Mouse (Mus musculus) myocyte (in vitro differentiated cells): ENCODE measurements around the gene Iglon5. TPM values are rescaled to one million over a fixed set of nuclear protein-coding genes. Genes with fewer than 3 reads are reported as not detected.

Experiments used
- H3K27me3 ChIP-seq: one replicate; pipeline ENCODE4 v1.6.1; 2011; ENCODE audit not compliant: control insufficient read depth, insufficient read depth, insufficient read length
- H3K36me3 ChIP-seq: one replicate; pipeline ENCODE4 v1.6.1; 2011; ENCODE audit not compliant: control insufficient read depth, insufficient read depth
- H3K4me2 ChIP-seq: one replicate; pipeline ENCODE4 v1.6.1; 2011; ENCODE audit warnings: low read depth, control low read depth
- H3K4me3 ChIP-seq: one replicate; pipeline ENCODE4 v1.5.1; 2011; ENCODE audit warnings: mild to moderate bottlenecking, control low read depth, moderate library complexity
- H3K79me2 ChIP-seq: one replicate; pipeline ENCODE4 v1.6.1; 2011; ENCODE audit not compliant: control insufficient read depth, insufficient read depth
- H3ac ChIP-seq: one replicate; pipeline ENCODE4 v1.6.1; 2011; ENCODE audit not compliant: control insufficient read depth, insufficient read length
- CEBPB ChIP-seq: IDR thresholded peaks from 2 replicates; pipeline ENCODE4 v1.6.1; 2011; ENCODE audit warnings: mild to moderate bottlenecking, moderate library complexity; ENCODE audit not compliant: poor library complexity, insufficient read depth, severe bottlenecking
- E2F4 ChIP-seq: IDR thresholded peaks from one replicate; pipeline ENCODE4 v1.6.1; 2011; ENCODE audit warnings: mild to moderate bottlenecking, control low read depth, moderate library complexity; ENCODE audit not compliant: insufficient read depth
- MAX ChIP-seq: IDR thresholded peaks from one replicate; pipeline ENCODE4 v1.6.1; 2011; ENCODE audit warnings: low read depth, mild to moderate bottlenecking, control low read depth
- MYOD1 ChIP-seq, 3 experiments: IDR thresholded peaks; one replicate each; pipeline ENCODE4 v1.6.1; 2011; ENCODE audit warnings: control low read depth in 2 of 3, low read depth in 2 of 3, mild to moderate bottlenecking in 2 of 3, moderate library complexity in 1 of 3; ENCODE audit not compliant: insufficient read length in 2 of 3, control insufficient read depth in 1 of 3
- MYOG ChIP-seq, 3 experiments: IDR thresholded peaks; one replicate each; pipeline ENCODE4 v1.6.1; 2011; ENCODE audit warnings: control low read depth in 2 of 3, low read depth in 2 of 3, mild to moderate bottlenecking in 2 of 3; ENCODE audit not compliant: insufficient read length in 2 of 3, control insufficient read depth in 1 of 3, insufficient read depth in 1 of 3
- POLR2A ChIP-seq: IDR thresholded peaks from one replicate; pipeline ENCODE4 v1.6.1; 2011; ENCODE audit warnings: low read depth, mild to moderate bottlenecking, control low read depth, moderate library complexity; ENCODE audit not compliant: insufficient read length
- POLR2AphosphoS2 ChIP-seq: IDR thresholded peaks from one replicate; pipeline ENCODE4 v1.6.1; 2011; ENCODE audit warnings: low read depth, control low read depth; ENCODE audit not compliant: insufficient read length
- REST ChIP-seq: IDR thresholded peaks from one replicate; pipeline ENCODE4 v1.6.1; 2011; ENCODE audit warnings: mild to moderate bottlenecking, control low read depth, moderate library complexity; ENCODE audit not compliant: insufficient read depth, insufficient read length
- SRF ChIP-seq: IDR thresholded peaks from one replicate; pipeline ENCODE4 v1.6.1; 2011; ENCODE audit warnings: low read depth; ENCODE audit not compliant: control insufficient read depth, insufficient read length
- TCF12 ChIP-seq: IDR thresholded peaks from one replicate; pipeline ENCODE4 v1.6.1; 2011; ENCODE audit warnings: mild to moderate bottlenecking, control low read depth; ENCODE audit not compliant: poor library complexity, insufficient read depth, severe bottlenecking
- TCF3 ChIP-seq: IDR thresholded peaks from one replicate; pipeline ENCODE4 v1.6.1; 2011; ENCODE audit warnings: low read depth, control low read depth; ENCODE audit not compliant: insufficient read length
- USF1 ChIP-seq: IDR thresholded peaks from one replicate; pipeline ENCODE4 v1.6.1; 2011; ENCODE audit warnings: low read depth, mild to moderate bottlenecking, control low read depth, moderate library complexity
- polyA plus RNA-seq: library from polyadenylated mRNA; unstranded; fragments of >200 nt; fragmentation: generic; extraction: Trizol; gene quantifications from one replicate; pipeline ENCODE4 v1.2.1, GENCODE M21; 2012; ENCODE audit warnings: missing spikeins

Gene Iglon5
- polyA plus RNA-seq: 4.9 TPM

DNA sequence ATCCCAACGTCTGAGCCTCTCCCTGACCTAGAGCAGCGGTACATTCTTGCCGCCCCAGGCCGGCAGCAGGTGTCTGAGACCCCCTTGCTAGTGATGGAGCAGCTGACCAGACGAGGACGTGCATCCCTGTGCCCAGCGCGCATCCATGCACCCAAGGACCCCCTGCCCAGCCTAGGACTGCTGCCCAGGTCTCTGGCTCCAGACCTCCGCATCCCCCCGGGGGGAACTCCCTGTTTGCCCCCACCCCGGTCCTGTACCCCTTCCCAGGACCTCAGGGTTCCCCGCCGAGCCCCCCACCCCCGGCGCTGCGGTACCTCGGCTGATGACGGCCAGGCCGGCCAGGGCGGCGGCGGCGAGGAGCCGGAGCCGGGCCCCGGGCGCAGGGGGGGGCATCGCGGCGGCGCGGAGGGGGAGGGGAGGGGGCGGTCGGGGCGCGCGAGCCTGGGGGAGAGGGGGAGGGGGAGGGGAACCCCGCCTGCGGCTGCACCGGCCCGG lies at the start of gene Iglon5:
Gene Iglon5, minus strand, starts transcription at position 445 of the 495 bp plus-strand sequence.
- peaks cover 8% of the 10 kb centered on the region for H3K27me3 ChIP-seq
- TF ChIP-seq POLR2A (no peak), TCF12 (no peak), MYOD1 (IDR thresholded peaks at IDR 0.05; ENCODE audit: control insufficient read depth in 1 of 3, insufficient read length in 2 of 3, low read depth in 2 of 3) (no peak), USF1 (no peak), REST (no peak), MYOG (IDR thresholded peaks at IDR 0.05; ENCODE audit: control insufficient read depth in 1 of 3, insufficient read depth in 1 of 3, insufficient read length in 2 of 3, low read depth in 2 of 3) (no peak), E2F4 (no peak), SRF (no peak)
- H3ac ChIP-seq: no peak within 1 kb of the TSS
- H3K4me2 ChIP-seq: peak within 1 kb of the TSS; percentile 61
- H3K79me2 ChIP-seq: no peaks in the 10 kb centered on the region
- H3K36me3 ChIP-seq: no peaks in the 10 kb centered on the region
- no peak within 1 kb of the TSS for H3K4me3 ChIP-seq

- Histone ChIP-seq H3ac (no peak overlapping the region), H3K27me3 (no peaks in the 10 kb centered on the region), H3K36me3 (no peaks in the 10 kb centered on the region), H3K79me2 (no peaks in the 10 kb centered on the region), H3K4me2 (no peak overlapping the region), H3K4me3 (no peak overlapping the region)
- TF ChIP-seq E2F4 (no peak), TCF3 (no peak), POLR2A (no peak), USF1 (no peak), TCF12 (no peak), POLR2AphosphoS2 (no peak), MYOG (IDR thresholded peaks at IDR 0.05; ENCODE audit: control insufficient read depth in 1 of 3, insufficient read depth in 1 of 3, insufficient read length in 2 of 3, low read depth in 2 of 3) (no peak), REST (no peak), MYOD1 (IDR thresholded peaks at IDR 0.05; ENCODE audit: control insufficient read depth in 1 of 3, insufficient read length in 2 of 3, low read depth in 2 of 3) (no peak), CEBPB (no peak), SRF (no peak), MAX (no peak)
These were observed 48.6 kb upstream of the Iglon5 start for GRCm38 (mm10) chr7:43538524-43538923.

DNA sequence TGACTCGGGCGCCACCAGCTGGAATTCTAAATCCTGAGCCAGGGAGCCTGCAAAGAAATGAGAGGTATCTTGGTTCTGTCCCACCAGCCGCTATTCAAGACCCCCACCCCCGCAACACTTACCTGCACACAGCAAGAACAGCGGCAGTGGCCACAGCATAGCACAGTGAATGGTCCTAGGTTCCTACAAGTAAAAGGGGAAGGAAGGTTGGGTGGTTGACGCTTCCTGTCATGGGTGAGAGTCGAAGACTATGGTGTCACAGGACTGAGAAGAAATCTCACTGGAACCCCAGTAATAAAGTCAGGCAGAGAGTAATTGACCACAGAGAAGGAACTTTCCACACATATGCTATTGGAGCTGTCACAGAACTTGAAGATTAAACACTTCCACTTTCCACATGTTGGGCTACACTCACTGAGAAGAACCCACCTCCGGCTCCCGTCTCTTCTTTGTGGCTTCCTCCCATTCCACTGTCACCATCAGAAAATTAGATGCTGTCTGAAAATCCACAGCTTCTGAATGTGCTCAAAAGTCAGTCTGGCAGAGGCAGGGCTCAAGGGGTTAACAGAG lies 43.1 kb upstream of the Iglon5 start:
- H3K27me3 ChIP-seq: no peaks in the 10 kb centered on the region
- no peaks in the 10 kb centered on the region for H3K79me2 ChIP-seq
- no peak overlapping the region for H3ac ChIP-seq
- TF ChIP-seq USF1: no peak
- no peak for TF ChIP-seq E2F4
- no peak for TF ChIP-seq MAX
- no peak for TF ChIP-seq POLR2AphosphoS2
- no peak for TF ChIP-seq REST
- TF ChIP-seq TCF12: no peak
- no peak for TF ChIP-seq TCF3
- no peak for TF ChIP-seq MYOD1 (IDR thresholded peaks at IDR 0.05; ENCODE audit: control insufficient read depth in 1 of 3, insufficient read length in 2 of 3, low read depth in 2 of 3)
- TF ChIP-seq POLR2A: no peak
- no peak for TF ChIP-seq CEBPB
- no peak for TF ChIP-seq SRF
- TF ChIP-seq MYOG (IDR thresholded peaks at IDR 0.05; ENCODE audit: control insufficient read depth in 1 of 3, insufficient read depth in 1 of 3, insufficient read length in 2 of 3, low read depth in 2 of 3): no peak
- no peak overlapping the region for H3K4me2 ChIP-seq
- no peak overlapping the region for H3K4me3 ChIP-seq
- no peaks in the 10 kb centered on the region for H3K36me3 ChIP-seq

- no peaks in the 10 kb centered on the region for H3K27me3 ChIP-seq
- H3K79me2 ChIP-seq: no peaks in the 10 kb centered on the region
- H3K36me3 ChIP-seq: no peaks in the 10 kb centered on the region
- TF ChIP-seq SRF (no peak), CEBPB (no peak), USF1 (no peak), POLR2AphosphoS2 (no peak)
- H3ac ChIP-seq: no peak overlapping the region
- H3K4me2 ChIP-seq: peak overlapping the region; percentile 43
- no peak overlapping the region for H3K4me3 ChIP-seq
These were observed 40.4 kb upstream of the Iglon5 start for GRCm38 (mm10) chr7:43530216-43530785.

- Histone ChIP-seq H3K79me2 (no peaks in the 10 kb centered on the region), H3K4me2 (no peak overlapping the region), H3K36me3 (no peaks in the 10 kb centered on the region), H3ac (no peak overlapping the region), H3K27me3 (no peaks in the 10 kb centered on the region), H3K4me3 (no peak overlapping the region)
- TF ChIP-seq TCF3 (no peak), MAX (no peak), POLR2AphosphoS2 (no peak), TCF12 (no peak), CEBPB (no peak), POLR2A (no peak), E2F4 (no peak), MYOD1 (IDR thresholded peaks at IDR 0.05; ENCODE audit: control insufficient read depth in 1 of 3, insufficient read length in 2 of 3, low read depth in 2 of 3) (no peak), SRF (no peak), REST (no peak), USF1 (no peak), MYOG (IDR thresholded peaks at IDR 0.05; ENCODE audit: control insufficient read depth in 1 of 3, insufficient read depth in 1 of 3, insufficient read length in 2 of 3, low read depth in 2 of 3) (no peak)
These were observed 35.4 kb upstream of the Iglon5 start for GRCm38 (mm10) chr7:43525313-43525712.
